Mouse (Mus musculus) MEL (cell line): ENCODE results near the gene Elobl.

Experiments
- CHD2 ChIP-seq: IDR thresholded peaks from 2 replicates; pipeline ENCODE4 v1.6.1; 2011; ENCODE audit warnings: low read length, improper control_type of control experiment
- CTCF ChIP-seq, 3 experiments: IDR thresholded peaks in 2 of 3; conservative IDR thresholded peaks in 1 of 3; 2 replicates each; pipeline ENCODE4 v1.5.1; 2011 to 2012; ENCODE audit warnings: low read length in 3 of 3, low read depth in 2 of 3, mild to moderate bottlenecking in 2 of 3, improper control_type of control experiment in 1 of 3, inconsistent platforms in 1 of 3, mixed read lengths in 1 of 3, moderate library complexity in 1 of 3; ENCODE audit not compliant: control insufficient read depth in 1 of 3, insufficient read depth in 1 of 3, poor library complexity in 1 of 3, severe bottlenecking in 1 of 3
- EP300 ChIP-seq, 2 experiments: IDR thresholded peaks; 2 replicates each; pipeline ENCODE4 v1.6.1; 2011; ENCODE audit warnings: improper control_type of control experiment in 2 of 2, low read length in 2 of 2, low read depth in 1 of 2, mild to moderate bottlenecking in 1 of 2
- GATA1 ChIP-seq: IDR thresholded peaks from 2 replicates; pipeline ENCODE4 v1.6.1; 2011; ENCODE audit warnings: low read depth, low read length, improper control_type of control experiment
- MXI1 ChIP-seq: IDR thresholded peaks from 2 replicates; pipeline ENCODE4 v1.6.1; 2011; ENCODE audit warnings: mild to moderate bottlenecking, low read depth, low read length, improper control_type of control experiment
- POLR2A ChIP-seq, 2 experiments: IDR thresholded peaks; 2 replicates each; pipeline ENCODE4 v1.6.1; 2011 to 2012; ENCODE audit warnings: low read length in 2 of 2, mild to moderate bottlenecking in 2 of 2, control low read depth in 1 of 2, improper control_type of control experiment in 1 of 2, low read depth in 1 of 2, moderate library complexity in 1 of 2; ENCODE audit not compliant: control insufficient read depth in 1 of 2, insufficient read depth in 1 of 2, poor library complexity in 1 of 2
- POLR2AphosphoS2 ChIP-seq: IDR thresholded peaks from 2 replicates; pipeline ENCODE4 v1.6.1; 2011; ENCODE audit warnings: low read length, improper control_type of control experiment
- SIN3A ChIP-seq: IDR thresholded peaks from 2 replicates; pipeline ENCODE4 v1.6.1; 2012; ENCODE audit warnings: low read length, improper control_type of control experiment, inconsistent platforms
- TBP ChIP-seq: IDR thresholded peaks from 2 replicates; pipeline ENCODE4 v1.8.0; 2011; ENCODE audit warnings: low read depth, low read length, improper control_type of control experiment
- ZMIZ1 ChIP-seq: IDR thresholded peaks from 2 replicates; pipeline ENCODE4 v1.6.1; 2012; ENCODE audit warnings: low read depth, mild to moderate bottlenecking, inconsistent platforms, low read length, improper control_type of control experiment, moderate library complexity
- ZNF384 ChIP-seq: IDR thresholded peaks from 2 replicates; pipeline ENCODE4 v1.6.1; 2012; ENCODE audit warnings: low read depth, mild to moderate bottlenecking, inconsistent platforms, low read length, improper control_type of control experiment

DNA sequence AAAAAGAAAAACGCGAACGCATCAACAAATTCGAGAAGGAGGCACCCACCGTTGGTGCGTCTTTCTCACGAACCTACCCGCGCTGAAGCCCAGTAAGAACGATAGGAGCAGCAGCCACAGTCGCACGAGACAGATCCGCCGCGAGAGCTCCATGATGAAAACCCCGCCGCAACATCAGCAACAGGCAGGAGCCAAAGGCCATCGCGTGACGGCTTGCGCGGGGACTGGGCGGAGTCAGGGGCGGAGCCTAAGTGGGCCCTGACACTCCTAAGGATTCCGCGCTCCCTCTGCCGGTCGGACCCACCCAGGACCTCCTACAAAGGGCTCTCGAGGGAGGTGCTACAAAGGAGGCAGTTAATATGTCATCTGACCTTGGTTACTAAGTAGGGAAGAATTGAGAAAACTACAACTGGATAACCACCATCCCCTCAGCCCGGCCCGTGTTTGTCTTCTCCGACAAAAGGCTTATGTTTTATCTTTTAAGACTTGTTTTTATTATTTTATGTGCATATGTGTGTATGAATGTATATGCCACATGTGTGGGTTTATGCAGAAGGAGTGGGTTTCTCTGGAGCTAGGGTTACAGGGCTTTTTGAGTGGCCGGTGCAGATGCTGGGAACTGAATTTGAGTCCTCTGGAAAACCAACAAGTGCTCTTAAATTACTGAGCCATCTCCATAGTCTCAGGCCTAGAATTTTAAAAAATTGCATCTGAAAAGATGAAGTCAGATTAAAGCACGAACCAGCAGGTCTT is 11.3 kb downstream of the Elobl start, which contains the start of gene Scpep1:
- peak; percentile 41 for TF ChIP-seq TBP
- no peak for TF ChIP-seq CHD2
- no peak; the same call in 1 of the 2 replicates for TF ChIP-seq ZMIZ1
- no peak for TF ChIP-seq GATA1
- peak; percentile 8 to 58 (median 57); a peak in 4 of 6 replicates for TF ChIP-seq CTCF (IDR thresholded peaks at IDR 0.05 in 2 of 3, conservative IDR thresholded peaks at IDR 0.05 in 1 of 3; ENCODE audit: control insufficient read depth in 1 of 3, insufficient read depth in 1 of 3, low read depth in 2 of 3, low read length in 3 of 3, poor library complexity in 1 of 3, severe bottlenecking in 1 of 3)
- TF ChIP-seq POLR2A (IDR thresholded peaks at IDR 0.05; ENCODE audit: control insufficient read depth in 1 of 2, insufficient read depth in 1 of 2, low read depth in 1 of 2, low read length in 2 of 2, poor library complexity in 1 of 2), result peak; percentile 62 to 75; a peak in 1 of 4 replicates
- peak; percentile 40; the same call in 1 of the 2 replicates for TF ChIP-seq POLR2AphosphoS2
- peak; percentile 11; the same call in 1 of the 2 replicates for TF ChIP-seq SIN3A
- no peak for TF ChIP-seq ZNF384
- peak; percentile 56; the same call in 1 of the 2 replicates for TF ChIP-seq MXI1
- no peak for TF ChIP-seq EP300 (IDR thresholded peaks at IDR 0.05; ENCODE audit: low read depth in 1 of 2, low read length in 2 of 2)
